Mouse (Mus musculus) urinary bladder, postnatal 25 days (tissue): ENCODE measurements around the gene Zfp119b.

Experiments used
- DNase-seq: peaks from one replicate; pipeline ENCODE4 v3.0.0; 2022; ENCODE audit warnings: low spot score

Zfp119b gene

DNA sequence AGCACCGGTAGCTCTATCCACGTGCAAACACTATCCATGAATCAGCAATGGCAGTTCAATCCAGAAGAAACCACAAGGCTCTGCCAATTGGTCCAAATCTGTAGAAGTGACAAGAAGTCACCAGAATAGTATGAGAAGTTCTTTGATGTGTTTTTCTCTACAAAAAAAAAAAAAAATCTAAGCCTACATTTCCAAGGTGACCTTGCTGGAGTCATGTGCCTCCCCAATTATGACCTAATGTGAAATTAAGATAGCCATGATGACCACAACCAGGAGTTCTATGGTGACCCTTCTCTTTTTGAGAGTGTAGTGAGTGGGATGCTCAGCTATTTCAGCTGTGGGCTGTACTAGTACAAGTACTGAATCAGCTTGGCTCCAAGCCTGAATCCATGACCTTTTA is at the start of gene Zfp119b:
Zfp119b (minus strand) TSS at position 101 of the 400 bp plus-strand sequence.
- DNase-seq, result no peak

DNA sequence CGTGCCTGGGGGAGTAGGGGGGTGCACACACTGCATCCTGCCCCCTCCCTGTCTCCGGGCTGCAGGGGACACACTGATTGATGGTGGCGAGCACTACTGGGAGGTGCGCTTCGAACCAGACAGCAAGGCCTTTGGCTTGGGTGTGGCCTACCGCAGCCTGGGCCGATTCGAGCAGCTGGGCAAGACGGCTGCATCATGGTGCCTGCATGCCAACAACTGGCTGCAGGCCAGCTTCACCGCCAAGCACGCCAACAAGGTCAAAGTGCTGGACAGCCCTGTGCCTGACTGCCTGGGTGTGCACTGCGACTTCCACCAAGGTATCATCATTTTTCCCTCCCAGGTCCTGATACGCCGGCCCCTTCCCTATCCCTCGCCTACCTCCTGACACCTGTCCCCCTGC is 46.7 kb upstream of the Zfp119b start:
- DNase-seq, result no peak

DNA sequence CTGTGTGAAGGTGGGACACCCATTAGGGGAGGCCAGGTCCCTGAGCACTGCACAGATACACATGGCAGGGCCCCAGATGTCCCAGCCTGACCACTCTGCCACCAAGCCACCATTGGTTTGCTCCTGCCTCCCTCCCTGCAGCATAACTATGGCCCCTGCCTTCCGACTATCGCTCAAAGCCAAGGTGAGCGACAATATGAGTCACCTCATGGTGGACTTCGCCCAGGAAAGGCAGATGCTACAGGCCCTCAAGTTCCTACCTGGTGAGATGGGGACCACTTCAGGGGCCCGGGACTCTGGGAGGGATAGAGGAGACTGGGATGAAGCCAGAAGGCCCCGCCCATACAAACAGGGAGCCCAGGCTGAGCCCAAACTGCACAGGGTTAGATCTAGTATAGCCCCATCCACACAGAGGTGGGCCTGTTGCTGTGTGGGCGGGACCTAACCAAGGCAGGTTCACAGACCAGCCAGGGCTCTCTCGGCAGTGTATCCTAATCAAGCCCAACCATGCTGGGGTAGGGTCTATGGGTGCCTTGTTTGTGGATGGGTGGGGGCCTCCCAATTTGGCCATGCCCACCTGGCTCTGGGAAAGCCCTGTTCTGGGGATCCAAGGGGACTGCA is 41.1 kb upstream of the Zfp119b start:
- no peak for DNase-seq

DNA sequence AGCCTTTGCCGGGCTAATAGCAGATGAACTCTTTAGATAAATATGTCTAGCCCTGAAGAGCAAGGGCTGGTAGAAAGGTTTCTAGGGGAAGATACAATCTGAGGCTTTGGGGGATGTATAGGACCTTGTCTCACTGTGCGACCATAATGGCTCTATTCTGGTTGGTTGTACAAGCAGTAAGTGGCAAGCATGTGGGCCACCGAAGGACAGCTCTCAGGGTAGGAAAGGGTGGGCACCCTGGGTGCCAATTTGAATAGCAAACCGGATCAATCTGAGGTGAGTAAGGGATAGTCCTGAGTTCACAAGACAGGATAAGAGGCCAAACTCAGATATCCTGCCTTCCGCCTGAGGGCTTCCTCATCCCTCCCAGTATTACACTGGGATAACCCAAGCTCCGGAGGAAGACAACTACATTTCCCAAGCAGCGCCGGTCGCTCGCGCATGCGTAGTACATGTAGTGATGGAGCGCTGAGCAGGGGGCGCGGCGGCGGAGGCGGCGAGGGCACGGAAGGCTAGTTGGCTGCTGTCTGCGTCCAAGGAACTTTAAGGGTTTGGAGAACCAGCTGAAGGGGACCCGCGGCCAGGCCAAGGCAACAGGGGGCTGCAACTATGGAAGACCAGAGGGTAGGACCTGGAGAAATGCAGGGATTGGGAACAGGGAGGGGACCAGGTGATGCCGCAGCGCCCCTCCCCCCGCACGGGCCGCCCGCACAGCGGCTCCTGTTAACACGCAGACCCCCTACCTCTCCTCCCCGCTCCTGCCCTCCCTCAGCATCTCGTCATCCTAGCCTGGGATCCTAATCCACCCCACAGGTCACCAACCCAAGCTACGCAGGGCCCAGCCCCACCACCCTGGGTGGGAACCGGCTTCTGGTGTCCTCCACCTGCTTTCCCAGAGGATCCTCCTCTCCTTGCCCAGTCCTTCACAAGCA is 37.0 kb upstream of the Zfp119b start, which contains the start of gene Fsd1:
Fsd1 (plus strand) TSS at position 480 of the 932 bp plus-strand sequence.
- DNase-seq, result no peak

DNA sequence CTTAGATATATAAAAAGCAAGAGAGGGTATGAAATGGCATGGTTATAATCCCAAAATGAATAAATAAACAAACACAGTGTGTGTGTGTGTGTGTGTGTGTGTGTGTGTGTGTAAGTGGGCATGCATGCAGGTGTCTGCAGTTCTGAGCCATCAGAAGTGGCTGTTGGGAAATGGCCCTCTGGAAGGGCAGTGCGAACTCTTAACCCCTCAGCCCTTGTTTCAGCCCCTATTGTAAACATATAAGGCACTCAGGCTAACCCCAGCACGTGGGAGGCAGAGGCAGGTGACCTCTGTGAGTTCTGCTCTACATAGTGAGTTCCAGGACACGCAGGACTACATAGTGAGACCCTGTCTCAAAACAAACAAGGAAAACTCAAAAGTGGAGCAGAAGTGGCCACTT is 28.0 kb upstream of the Zfp119b start:
- no peak for DNase-seq

DNA sequence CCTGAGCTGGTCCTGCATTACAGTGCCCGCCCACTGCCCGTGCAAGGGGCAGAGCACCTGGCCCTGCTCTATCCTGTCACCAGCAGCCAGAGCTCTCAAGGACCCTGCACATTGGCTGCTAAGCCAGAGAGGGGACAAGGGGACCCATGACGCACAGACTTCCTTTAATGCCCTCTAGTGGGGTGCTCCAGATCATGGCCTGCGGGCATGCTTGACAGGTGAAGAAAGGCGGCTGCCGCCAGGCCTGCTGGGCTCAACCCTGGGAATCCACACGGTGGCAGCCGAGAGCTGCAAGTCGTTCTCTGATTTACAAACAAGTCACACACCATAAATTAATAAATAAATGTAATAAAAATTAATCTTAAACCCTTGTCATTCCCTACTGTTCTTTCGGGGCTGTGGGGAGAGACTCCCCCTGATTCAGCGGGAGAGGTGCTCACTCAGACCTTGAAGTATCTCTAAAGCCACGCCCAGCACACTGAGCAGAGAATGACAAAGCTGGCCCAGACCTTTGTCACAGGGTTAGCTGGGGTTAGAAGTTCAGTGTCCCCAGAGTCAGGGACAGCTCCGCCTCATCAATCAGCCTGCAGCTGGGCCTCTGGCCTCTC is 27.1 kb upstream of the Zfp119b start:
- DNase-seq, result peak; percentile 71

DNA sequence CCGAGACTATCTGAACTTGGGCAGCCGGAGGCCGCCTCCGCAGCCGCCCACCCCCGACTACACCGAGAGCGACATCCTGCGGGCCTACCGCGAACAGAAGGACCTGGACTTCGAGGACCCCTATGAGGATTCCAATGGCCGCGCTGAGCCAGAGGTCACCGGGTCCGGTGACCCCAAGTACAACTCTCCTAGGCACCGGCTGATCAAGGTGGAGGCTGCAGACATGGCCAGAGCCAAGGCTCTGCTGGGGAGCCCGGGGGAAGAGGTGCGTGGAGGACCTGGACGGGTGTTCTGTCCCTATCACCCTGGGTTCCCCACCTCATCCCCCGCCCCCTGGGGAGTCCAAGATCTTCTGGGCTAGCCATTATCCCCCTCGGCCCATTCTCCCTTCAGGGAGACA is 22.2 kb upstream of the Zfp119b start:
- no peak for DNase-seq

DNA sequence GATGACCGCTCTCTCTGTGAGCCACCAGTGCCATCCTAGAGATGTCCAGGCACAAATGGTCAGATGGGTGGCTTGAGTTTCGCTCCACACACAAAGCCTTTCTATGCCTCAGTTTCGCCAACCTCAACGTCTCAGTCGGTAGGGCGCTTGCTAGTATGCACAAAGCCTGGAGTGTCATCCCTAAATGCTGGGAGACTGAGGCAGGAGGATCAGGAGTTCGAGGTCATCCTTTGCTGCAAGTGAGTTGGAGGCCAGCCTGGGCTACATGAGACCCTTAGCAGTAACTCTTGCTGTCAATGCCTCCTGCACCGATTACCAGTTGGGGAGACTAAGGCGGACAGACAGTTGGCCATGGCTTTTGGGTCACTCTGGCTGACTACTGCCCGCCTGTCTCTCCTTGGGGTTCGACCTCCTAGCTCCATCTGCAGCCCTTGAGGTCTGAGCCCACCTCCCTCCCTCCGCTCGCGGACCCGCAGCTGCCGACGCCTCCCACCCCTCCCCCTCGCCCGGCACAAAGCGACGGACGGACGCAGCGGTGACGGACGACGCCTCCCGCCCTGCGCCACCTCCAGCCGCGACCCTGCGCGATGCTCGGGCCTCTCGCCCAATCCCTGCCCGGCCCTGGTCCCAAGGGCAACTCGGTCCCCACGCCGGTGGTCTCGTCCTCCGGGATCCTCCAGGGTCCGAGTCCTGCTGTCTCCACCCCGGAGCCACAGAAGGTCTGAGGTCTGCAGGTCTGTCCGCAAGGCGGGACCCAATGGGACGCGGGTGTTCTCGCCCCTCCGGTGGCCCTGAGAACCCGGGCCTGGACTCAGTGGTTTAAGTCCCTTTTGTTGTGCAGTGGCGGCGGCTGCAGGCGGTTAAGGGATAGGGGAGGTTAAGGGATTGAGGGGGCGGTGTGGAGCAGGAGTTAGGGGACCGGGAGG is 20.9 kb upstream of the Zfp119b start, which contains the start of gene Shd:
Shd (plus strand) TSS at position 502 of the 926 bp plus-strand sequence.
- DNase-seq, result no peak

DNA sequence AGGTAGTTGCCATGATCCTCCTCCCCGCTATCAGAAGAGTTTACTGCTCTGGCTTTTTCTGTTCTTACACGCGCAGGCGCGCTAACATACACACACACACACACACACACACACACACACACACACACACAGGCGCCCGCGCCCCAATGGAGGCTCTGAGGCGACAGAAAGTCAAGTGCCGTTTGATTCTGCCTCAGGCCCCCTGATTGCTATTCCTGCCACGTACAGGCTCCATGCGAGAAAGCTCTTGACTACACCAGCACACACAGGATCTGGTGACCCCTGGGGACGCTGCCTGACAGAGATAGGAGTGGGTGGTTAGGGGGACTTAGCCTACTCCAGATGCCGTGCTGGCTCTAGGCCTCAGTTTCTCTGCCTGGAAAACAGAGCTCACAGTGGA is 20.3 kb upstream of the Zfp119b start:
- no peak for DNase-seq

DNA sequence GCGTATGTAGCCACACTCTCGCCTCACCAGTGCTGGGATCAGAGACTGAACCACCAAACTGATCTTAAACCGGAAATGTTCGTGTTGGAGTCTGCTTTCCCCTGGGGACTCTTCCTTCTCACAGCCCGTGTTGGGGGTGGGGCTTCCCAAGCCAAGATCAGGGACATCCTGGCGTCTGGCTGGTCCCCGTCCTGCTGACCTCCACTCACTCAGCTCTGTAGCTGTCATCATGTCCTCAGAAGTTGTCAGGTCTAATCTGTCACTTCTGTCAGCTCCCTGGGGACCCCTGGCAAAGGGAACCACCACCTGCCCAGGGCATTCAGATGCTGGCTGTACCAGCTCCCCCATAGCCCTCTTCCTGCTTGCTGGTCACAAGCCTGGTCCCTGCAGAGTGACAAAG is 18.9 kb upstream of the Zfp119b start:
- DNase-seq, result no peak

DNA sequence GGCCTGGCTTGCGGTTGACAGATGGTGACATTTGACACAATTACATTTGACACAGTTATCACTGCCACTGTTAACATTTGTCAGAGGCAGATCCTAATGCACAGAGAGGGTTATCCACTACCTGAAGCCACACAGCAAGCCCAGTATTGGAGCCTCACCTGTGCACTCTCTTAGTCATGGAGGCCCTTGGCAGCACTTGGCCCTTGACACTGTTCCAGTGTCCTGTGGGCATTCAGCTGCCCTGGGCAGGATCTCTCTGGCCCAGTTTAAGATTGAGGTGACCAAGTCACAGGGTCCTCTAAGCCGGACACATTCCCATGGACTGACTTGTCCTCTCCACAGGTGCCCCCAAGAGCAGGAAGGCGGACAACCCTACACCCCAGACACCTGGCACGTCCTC is 17.9 kb upstream of the Zfp119b start:
- DNase-seq, result no peak

DNA sequence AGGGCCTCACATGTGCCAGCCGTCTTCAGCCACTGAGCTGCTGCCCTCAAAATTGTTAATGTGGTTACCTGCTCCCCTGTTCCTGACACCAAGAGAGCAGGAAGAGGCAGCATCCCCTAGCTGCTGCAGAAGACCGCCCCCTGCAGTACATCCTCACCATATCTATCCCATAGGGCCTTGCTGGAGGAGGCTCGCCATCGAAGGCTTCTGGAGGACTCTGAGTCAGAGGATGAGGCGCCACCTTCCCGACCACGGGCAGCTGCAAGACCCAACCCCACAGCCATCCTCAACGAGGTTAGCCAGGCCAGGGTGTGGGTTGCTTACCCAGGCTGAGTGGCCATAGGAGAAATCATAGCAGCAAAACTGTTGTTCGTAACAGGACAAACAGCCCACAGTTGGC is 15.7 kb upstream of the Zfp119b start:
- DNase-seq, result no peak

DNA sequence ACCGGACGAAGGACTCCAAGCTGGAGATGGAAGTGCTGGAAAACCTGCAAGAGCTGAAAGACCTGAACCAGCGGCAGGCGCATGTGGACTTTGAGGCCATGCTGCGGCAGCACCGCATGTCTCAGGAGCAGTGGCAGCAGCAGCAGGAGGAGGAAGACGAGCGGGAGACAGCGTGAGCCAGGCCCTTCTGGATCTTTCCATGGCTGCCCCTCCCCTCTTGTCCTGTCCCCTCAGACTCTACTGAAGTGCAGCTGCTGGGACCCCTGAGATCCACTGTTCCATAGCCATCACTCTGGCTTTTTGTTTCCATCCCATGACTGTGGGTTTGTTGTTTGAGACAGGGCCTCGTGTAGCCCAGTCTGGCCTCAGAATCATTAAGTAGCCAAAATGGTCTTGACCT is 15.2 kb upstream of the Zfp119b start:
- no peak for DNase-seq

DNA sequence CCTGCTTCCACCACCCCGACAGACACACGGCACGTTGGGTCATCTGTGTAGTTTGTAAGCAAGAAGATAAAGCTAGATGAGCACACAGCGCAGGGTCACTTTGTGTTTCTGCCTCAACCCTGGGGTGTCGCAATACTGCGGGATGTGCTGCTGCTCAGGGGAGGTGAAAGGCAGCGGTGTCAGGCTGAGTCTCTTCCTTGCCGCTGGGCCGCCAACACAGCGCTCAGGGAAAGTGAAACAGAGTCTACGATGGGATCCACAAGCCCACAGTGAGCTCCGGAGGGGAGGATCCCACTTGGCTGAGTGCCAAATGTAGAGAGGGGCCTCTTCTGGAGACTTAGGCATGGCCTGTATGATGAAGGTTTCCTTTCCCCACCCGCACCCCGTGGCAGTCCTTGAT is 13.9 kb upstream of the Zfp119b start:
- no peak for DNase-seq

DNA sequence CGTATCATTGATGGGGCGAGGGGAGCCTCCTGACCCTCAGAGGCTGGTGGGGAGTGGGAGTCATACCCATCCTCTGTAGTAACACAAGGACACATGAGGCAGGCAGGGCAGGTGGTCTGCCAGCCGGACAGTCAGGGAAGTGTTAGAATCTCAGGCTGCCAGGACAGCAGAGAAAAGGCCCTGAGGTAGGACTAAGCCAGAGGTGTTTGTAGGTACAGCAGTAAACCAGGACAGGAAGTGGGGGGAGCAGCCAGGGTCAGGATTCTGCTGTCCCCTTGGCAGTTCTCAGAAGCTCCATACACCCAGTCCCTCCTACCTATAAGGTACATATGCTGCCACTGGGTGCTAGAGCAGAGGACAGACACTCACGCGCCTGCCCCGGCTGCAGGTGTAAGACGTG is 12.3 kb upstream of the Zfp119b start:
- DNase-seq, result no peak

DNA sequence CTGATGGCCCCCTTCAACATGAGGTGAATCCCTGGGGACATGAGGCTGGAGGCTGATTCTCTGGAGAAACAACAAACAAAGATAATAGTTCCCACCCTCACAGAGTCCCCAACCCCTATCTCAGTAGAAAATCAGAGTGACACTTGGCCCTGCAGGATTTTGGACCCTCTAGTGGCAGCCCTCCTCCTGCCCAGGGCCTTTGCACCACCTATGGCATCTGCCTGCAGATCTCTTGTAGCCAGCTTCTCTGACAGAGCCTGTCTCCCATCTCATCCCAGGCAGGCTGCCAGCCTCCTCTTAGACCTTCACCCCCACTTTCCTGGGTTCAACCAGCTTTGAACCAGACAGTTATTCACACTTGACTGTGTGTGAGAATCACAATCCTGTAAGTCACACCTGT is 11.5 kb upstream of the Zfp119b start:
- DNase-seq, result no peak

DNA sequence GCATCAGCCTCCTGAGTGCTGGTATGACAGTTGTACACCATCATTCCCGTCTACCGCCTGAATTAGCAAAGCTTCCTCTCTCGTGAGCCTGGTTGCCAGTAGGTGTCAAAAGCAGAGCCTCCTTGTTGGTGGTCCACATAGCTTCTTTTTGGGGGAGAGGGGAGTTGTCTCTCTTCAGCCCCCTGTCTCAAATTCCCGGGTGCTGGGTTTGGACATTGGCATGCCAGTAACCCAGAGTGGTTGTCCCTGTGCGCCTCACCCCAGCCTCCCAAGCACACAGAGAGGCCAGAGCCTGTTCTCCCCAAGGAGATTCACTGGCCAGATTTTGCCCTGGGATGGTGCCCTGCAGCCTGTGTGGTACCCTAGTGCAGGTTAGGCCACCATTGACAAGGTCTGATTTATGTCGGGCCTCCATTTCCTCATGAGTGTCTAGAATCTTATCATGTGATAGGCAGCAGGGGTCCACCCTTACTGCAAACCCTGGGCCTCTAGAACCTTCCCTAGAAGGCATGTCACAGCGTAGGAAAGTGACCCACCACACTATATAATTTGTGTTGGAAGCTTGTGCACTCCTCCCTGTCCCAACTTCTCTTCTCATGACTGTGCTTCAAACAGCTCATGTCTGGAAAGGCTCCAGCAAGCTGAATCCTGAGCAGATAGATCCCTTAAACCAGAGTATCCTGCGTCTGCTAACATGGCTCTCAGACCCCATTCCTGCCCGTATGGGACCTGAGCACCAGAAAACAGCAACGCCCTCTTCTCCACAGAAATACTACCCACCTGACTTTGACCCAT is 10.8 kb upstream of the Zfp119b start:
- DNase-seq, result no peak

DNA sequence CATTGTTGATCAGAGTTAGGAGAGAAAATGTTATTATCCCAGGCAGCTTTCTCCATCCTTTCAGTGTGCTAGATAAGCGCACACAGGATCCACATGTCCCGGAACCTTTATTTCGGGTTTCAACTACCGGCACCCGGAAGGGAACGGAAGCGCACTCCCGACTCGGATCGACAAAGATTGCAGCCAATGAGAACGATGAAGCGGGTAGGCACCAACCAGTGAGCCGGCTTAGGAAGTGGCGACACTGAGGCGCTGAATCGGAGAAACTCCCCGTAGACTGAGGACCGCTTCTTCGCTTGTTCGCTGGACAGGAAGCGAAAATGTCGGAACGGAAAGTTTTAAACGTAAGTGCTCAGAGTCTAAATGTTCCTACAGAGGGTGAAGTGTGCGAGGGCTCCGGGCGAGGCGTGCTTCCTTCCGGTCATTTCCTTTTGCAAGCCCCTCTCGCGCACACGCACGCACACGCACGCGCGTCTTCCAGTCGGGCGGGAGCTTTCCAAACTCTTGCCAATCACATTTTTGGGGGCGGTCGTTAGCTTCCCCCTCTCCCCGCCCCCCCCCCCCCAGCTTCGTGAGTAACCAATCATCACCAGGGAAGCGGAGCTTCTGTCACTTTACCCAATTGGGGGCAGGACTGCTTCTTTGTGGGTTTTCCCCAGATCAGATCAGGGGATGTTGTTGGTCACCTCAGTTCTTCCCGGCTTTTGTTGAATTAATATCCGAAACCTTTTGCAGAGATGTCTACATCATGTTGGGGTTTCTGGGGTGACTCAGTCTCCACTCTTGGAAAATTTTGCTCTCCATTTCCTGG is 9.8 kb upstream of the Zfp119b start, which contains the start of gene Yju2:
Yju2 (plus strand) TSS at position 182 of the 811 bp plus-strand sequence.
- DNase-seq, result peak; percentile 84

DNA sequence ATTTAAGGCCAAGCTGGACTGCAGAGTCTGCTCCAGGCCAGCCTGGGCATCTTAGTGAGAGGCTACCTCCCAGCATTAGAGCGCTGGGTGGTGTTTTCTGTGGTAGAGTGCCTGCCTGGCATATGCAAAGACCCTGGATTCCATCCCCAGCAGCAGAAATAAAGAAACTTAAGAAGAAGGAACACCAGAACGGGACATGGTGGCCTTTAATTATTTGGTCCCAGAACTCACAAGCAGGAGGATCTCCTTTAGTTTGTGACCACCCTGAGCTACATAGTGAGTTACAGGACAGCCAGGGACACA is 9.2 kb upstream of the Zfp119b start:
- DNase-seq, result no peak
